37 mouse cellular contexts compared by ENCODE assay signal in the genomic region with DNA sequence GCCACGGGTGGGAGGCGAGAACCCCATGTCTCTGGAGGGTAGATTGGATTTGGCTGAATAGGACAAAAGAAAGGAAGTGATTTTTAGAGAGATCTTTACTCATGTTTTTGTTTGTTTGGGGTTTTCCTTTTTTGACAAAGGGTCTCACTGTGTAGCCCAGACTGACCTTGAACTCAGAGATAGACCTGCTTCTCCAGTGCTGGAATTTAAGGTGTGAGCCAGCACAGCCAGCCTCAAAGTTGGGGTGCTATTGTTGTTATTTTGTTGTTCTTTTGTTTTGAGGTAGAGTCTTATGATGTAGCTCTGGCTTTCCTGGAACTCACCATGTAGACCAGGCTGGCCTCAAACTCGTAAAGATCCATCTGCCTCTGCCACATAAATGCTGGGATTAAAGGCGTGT. TPM values are rescaled to one million over a fixed set of nuclear protein-coding genes. Genes with fewer than 3 reads are reported as not detected.
"Had no signal": no experiment of that assay in that cellular context is flagged by ENCODE, and none has a peak within 500 bp of the region (broad histone marks: within the 10 kb centered on the region; RNA-seq: fewer than 3 reads in every experiment).

No protein-coding gene starts in this region.

- H3K9me3 ChIP-seq: limb, embryonic 10.5 days; limb, embryonic 12.5 days; limb, embryonic 13.5 days; limb, embryonic 15.5 days; liver, embryonic 12.5 days; liver, embryonic 13.5 days; liver, embryonic 15.5 days; lung, embryonic 15.5 days; megakaryocyte, embryonic 14.5 days; midbrain, embryonic 10.5 days; midbrain, embryonic 12.5 days; midbrain, embryonic 13.5 days; midbrain, embryonic 15.5 days; neural tube, embryonic 12.5 days had no signal

- H3K27ac ChIP-seq: limb, embryonic 10.5 days; limb, embryonic 12.5 days; limb, embryonic 13.5 days; limb, embryonic 15.5 days; liver, embryonic 12.5 days; liver, embryonic 13.5 days; liver, embryonic 14.5 days; liver, embryonic 15.5 days; lung, embryonic 15.5 days; macrophage; midbrain, embryonic 10.5 days; midbrain, embryonic 12.5 days; midbrain, embryonic 13.5 days; midbrain, embryonic 15.5 days; neural tube, embryonic 12.5 days had no signal

- DNase-seq: left cerebral cortex, postnatal 4 days; liver; liver, embryonic 13.5 days; liver, postnatal 0 days; lung, adult 18-20 months; lung, adult 2 months; lung, embryonic 14.5 days; lung, postnatal 10 days; lung, postnatal 14 days; lung, postnatal 36 days; lung, postnatal 4 days; midbrain, embryonic 14.5 days had no signal

- H3K27me3 ChIP-seq: limb, embryonic 12.5 days; limb, embryonic 13.5 days; limb, embryonic 15.5 days; liver, embryonic 12.5 days; liver, embryonic 13.5 days; liver, embryonic 15.5 days; lung, embryonic 15.5 days; megakaryocyte, embryonic 14.5 days; midbrain, embryonic 12.5 days; midbrain, embryonic 13.5 days; midbrain, embryonic 15.5 days; neural tube, embryonic 12.5 days had no signal

- H3K4me1 ChIP-seq: limb, embryonic 10.5 days; limb, embryonic 12.5 days; limb, embryonic 13.5 days; limb, embryonic 15.5 days; liver, embryonic 15.5 days; lung, embryonic 15.5 days; midbrain, embryonic 10.5 days; midbrain, embryonic 12.5 days; midbrain, embryonic 13.5 days; midbrain, embryonic 15.5 days; neural tube, embryonic 12.5 days had no signal

- H3K4me3 ChIP-seq: limb, embryonic 10.5 days; limb, embryonic 12.5 days; limb, embryonic 13.5 days; limb, embryonic 15.5 days; liver, embryonic 12.5 days; liver, embryonic 13.5 days; liver, embryonic 15.5 days; lung, embryonic 15.5 days; megakaryocyte, embryonic 14.5 days; midbrain, embryonic 10.5 days; midbrain, embryonic 12.5 days; midbrain, embryonic 13.5 days; midbrain, embryonic 15.5 days; myocyte; neural tube, embryonic 12.5 days had no signal

RNA-seq across cellular contexts. Expression of a gene that starts 27.1 kb away (rescaled TPM):
- polyA plus RNA-seq: limb, embryonic 10.5 days; limb, embryonic 11.5 days; limb, embryonic 12.5 days; limb, embryonic 13.5 days; limb, embryonic 14.5 days; limb, embryonic 15.5 days; liver, adult 2 months; liver, embryonic 11.5 days; liver, embryonic 12.5 days; liver, embryonic 13.5 days; liver, embryonic 14.5 days; liver, embryonic 15.5 days; liver, embryonic 16.5 days; liver, postnatal 0 days; macrophage; midbrain, embryonic 10.5 days; midbrain, embryonic 11.5 days; midbrain, embryonic 12.5 days; midbrain, embryonic 13.5 days; midbrain, embryonic 14.5 days; midbrain, embryonic 15.5 days; midbrain, embryonic 16.5 days; midbrain, postnatal 0 days; myocyte; neural tube, embryonic 11.5 days; neural tube, embryonic 12.5 days had no signal
